Mouse (Mus musculus) G1E (cell line): ENCODE measurements around the gene H2-DMa. TPM values are rescaled to one million over a fixed set of nuclear protein-coding genes. Genes with fewer than 3 reads are reported as not detected.

Experiments
- ATAC-seq: 2 replicates; pipeline ENCODE4 v1.8.0; 2016; ENCODE audit warnings: mild to moderate bottlenecking; ENCODE audit not compliant: insufficient number of reproducible peaks, poor library complexity, low FRiP score, severe bottlenecking; ENCODE audit errors: extremely low read depth
- DNase-seq: peaks from one replicate; pipeline ENCODE4 v3.0.0; 2012; ENCODE audit warnings: low spot score
- H3K27me3 ChIP-seq: 2 replicates; pipeline ENCODE4 v1.6.1; 2012; ENCODE audit warnings: mild to moderate bottlenecking, low read length, inconsistent platforms; ENCODE audit not compliant: insufficient read depth
- H3K36me3 ChIP-seq: replicated peaks from 2 replicates; pipeline ENCODE3; 2012; ENCODE audit warnings: mild to moderate bottlenecking, inconsistent platforms
- H3K4me1 ChIP-seq: 2 replicates; pipeline ENCODE4 v1.6.1; 2012; ENCODE audit warnings: low read depth, low read length, inconsistent platforms, mixed read lengths; ENCODE audit not compliant: insufficient read depth
- H3K4me3 ChIP-seq: 2 replicates; pipeline ENCODE4 v1.5.1; 2012; ENCODE audit warnings: low read depth, mild to moderate bottlenecking, inconsistent platforms, low read length, moderate library complexity, mixed read lengths
- H3K9me3 ChIP-seq: replicated peaks from 2 replicates; pipeline ENCODE4 v1.6.1; 2012; ENCODE audit warnings: inconsistent platforms
- CTCF ChIP-seq: IDR thresholded peaks from 2 replicates; pipeline ENCODE4 v1.5.1; 2012; ENCODE audit warnings: low read depth, low read length, inconsistent platforms, mixed read lengths
- GATA1 ChIP-seq: IDR thresholded peaks from 2 replicates; pipeline ENCODE4 v1.6.1; 2012; ENCODE audit warnings: borderline replicate concordance, low read length, inconsistent platforms, mixed read lengths
- GATA2 ChIP-seq: IDR thresholded peaks from 2 replicates; pipeline ENCODE4 v1.6.1; 2012; ENCODE audit warnings: low read depth, low read length, inconsistent platforms, borderline replicate concordance
- POLR2AphosphoS5 ChIP-seq: IDR thresholded peaks from 2 replicates; pipeline ENCODE4 v1.6.1; 2012; ENCODE audit warnings: low read depth, low read length, inconsistent platforms; ENCODE audit not compliant: insufficient replicate concordance
- TAL1 ChIP-seq: conservative IDR thresholded peaks from 2 replicates; pipeline ENCODE4 v1.6.1; 2012; ENCODE audit warnings: low read depth, low read length, inconsistent platforms, mixed read lengths
- polyA plus RNA-seq: library from polyadenylated mRNA; stranded (reverse); fragments of >175 nt; gene quantifications from 2 replicates; pipeline ENCODE4 v1.2.3, GENCODE M21; 2012
- total RNA-seq, 2 experiments: library from RNA; stranded (forward) in 1 of 2; stranded (reverse) in 1 of 2; fragments of 200-1000 nt in 1 of 2; fragments of >200 nt in 1 of 2; fragmentation: Nextera tagmentation in 1 of 2; gene quantifications; 2 replicates each; pipeline ENCODE4 v1.2.3; 2014 to 2017

H2-DMa gene
- total and polyA plus RNA-seq, 3 experiments = 1.3 to 16.1 (median 2.8) TPM

DNA sequence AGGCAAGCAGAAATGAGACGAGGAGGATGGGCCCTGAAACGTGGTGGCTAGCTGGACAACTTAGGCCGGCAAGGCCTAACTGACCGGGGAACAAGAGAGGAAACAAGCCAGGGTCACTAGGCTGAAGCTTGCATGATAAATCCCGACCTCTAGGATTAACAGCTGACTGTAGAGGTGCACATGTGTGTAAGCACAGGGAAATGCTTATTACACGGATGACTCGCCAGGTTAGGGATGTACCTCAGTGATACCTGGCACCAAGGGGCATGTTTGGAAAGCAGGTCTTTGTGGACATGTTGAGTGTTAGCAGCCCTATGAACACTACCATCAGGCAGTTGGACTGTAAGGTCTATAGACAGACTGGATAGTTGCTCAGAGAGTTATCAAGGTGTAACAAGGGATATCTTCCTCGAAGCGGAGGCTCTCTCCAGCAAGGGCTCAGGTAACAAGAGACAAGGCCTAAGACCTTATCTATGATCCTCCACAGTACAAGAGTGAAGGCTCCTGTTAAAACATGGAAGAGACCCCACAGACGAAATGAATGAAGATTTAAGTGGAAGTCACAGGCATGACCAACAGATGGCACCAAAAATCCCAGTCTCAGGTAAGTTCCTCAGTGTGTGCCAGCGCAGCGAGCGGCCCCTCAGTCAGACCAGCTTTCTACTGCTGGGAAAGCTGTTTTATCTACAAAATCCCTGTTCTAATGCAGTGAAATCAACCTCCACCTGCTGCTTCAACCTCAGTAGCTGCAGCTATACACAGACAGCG, 10.1 kb upstream of the H2-DMa start:
- Histone ChIP-seq H3K36me3 (peaks cover 66% of the 10 kb centered on the region), H3K4me1 (peaks cover 35% of the 10 kb centered on the region)
- TF ChIP-seq GATA2 = no peak
- 0 out of 2 replicates have a peak, but pooled peaks have one; percentile 5 for TF ChIP-seq POLR2AphosphoS5
- TF ChIP-seq CTCF = no peak
- no peak for TF ChIP-seq TAL1
- no peak for TF ChIP-seq GATA1

DNA sequence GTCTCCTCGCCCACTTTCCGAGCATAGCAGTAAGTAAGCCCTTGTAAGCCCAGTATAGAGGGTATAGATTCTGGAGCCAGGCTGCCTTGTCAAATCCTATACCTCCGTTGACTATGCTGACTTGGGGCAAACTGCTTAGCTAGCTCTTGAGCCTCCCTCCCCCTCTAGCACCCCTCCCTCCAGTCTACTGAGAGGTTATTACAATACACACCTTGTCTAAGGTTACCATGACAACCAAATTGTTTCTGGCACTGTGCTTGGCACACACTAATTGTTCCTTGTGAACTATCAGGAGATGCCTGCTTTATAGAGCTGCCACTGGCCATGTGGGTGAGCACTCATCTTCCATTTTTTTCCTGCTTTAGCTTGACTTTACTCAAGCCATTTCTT, 9.5 kb upstream of the H2-DMa start:
- TF ChIP-seq POLR2AphosphoS5 (peak; percentile 38; the same call in 1 of the 2 replicates), GATA2 (no peak)
- no peaks in the 10 kb centered on the region for H3K27me3 ChIP-seq
- H3K4me3 ChIP-seq = no peak overlapping the region
- peaks cover 41% of the 10 kb centered on the region for H3K4me1 ChIP-seq
- H3K36me3 ChIP-seq = peaks cover 72% of the 10 kb centered on the region
- H3K9me3 ChIP-seq = 0 out of 2 replicates have a peak, but pooled peaks cover 2% of the 10 kb centered on the region
- no peak for DNase-seq
- ATAC-seq = no peak

More for the DNA sequence above, 10.1 kb upstream of the H2-DMa start:
- no peak for DNase-seq
- Histone ChIP-seq H3K4me3 (no peak overlapping the region), H3K27me3 (no peaks in the 10 kb centered on the region), H3K9me3 (0 out of 2 replicates have a peak, but pooled peaks cover 2% of the 10 kb centered on the region)
- no peak for ATAC-seq

DNA sequence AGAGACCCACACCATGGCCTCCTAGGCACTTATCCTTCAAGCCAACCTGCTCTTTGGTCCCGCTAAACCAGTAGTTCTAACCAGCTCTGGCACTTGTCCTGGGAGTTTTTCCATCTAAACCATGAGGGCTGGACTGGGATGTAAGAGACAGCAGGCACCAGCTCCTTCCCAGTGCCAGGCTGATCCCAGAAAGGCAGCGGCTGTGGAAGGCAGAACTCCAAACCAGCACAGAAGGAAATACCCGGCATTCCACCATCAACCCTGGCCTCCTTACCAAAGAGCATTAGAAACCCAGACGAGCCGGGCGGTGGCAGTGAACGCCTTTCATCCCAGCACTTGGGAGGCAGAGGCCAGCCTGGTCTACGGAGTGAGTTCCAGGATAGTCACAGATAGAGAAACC, 9.0 kb upstream of the H2-DMa start:
- H3K4me3 ChIP-seq = no peak overlapping the region
- H3K36me3 ChIP-seq = peaks cover 77% of the 10 kb centered on the region
- ATAC-seq = no peak
- DNase-seq = no peak
- TF ChIP-seq POLR2AphosphoS5 (no peak), CTCF (no peak), GATA2 (no peak), GATA1 (no peak), TAL1 (no peak)
- no peaks in the 10 kb centered on the region for H3K27me3 ChIP-seq
- 0 out of 2 replicates have a peak, but pooled peaks cover 2% of the 10 kb centered on the region for H3K9me3 ChIP-seq
- H3K4me1 ChIP-seq = peaks cover 46% of the 10 kb centered on the region

DNA sequence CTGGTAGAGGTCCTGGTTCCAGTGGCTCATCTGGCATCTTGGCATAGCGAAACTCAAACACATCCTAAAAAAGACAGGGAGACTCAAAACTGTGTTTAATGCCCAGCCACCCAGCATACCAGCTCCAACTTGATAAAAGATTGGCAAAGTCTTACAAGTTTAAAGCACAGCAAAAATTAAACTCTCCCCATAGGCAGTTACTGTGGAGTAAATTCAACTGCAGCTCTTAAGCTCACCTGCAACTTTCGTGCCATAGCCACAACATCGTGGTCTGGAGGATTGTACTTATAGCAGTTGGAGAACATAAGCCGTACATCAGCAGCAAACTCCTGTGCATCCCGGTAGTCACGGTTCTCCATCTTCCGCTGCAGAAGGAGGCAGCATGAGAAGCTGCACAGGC, 5.2 kb upstream of the H2-DMa start:
- peaks cover 100% of the 10 kb centered on the region for H3K36me3 ChIP-seq
- no peaks in the 10 kb centered on the region for H3K27me3 ChIP-seq
- DNase-seq (no peak), ATAC-seq (no peak)
- H3K9me3 ChIP-seq = no peaks in the 10 kb centered on the region
- TF ChIP-seq TAL1 (no peak), GATA1 (no peak), CTCF (no peak), POLR2AphosphoS5 (no peak)
- peak overlapping the region; percentile 23; the same call in 1 of the 2 replicates for H3K4me3 ChIP-seq
- peaks cover 59% of the 10 kb centered on the region for H3K4me1 ChIP-seq

GRCm38 (mm10) chr17:34116736-34117370, 2.5 kb upstream of the H2-DMa start:
- no peaks in the 10 kb centered on the region for H3K27me3 ChIP-seq
- DNase-seq (peak; percentile 40), ATAC-seq (no peak)
- H3K4me3 ChIP-seq = peak overlapping the region; percentile 99
- H3K4me1 ChIP-seq = peaks cover 46% of the 10 kb centered on the region
- TF ChIP-seq POLR2AphosphoS5 (0 out of 2 replicates have a peak, but pooled peaks have one; percentile 71), CTCF (no peak), GATA2 (no peak), TAL1 (no peak), GATA1 (no peak)
- no peaks in the 10 kb centered on the region for H3K9me3 ChIP-seq
- peaks cover 85% of the 10 kb centered on the region for H3K36me3 ChIP-seq

DNA sequence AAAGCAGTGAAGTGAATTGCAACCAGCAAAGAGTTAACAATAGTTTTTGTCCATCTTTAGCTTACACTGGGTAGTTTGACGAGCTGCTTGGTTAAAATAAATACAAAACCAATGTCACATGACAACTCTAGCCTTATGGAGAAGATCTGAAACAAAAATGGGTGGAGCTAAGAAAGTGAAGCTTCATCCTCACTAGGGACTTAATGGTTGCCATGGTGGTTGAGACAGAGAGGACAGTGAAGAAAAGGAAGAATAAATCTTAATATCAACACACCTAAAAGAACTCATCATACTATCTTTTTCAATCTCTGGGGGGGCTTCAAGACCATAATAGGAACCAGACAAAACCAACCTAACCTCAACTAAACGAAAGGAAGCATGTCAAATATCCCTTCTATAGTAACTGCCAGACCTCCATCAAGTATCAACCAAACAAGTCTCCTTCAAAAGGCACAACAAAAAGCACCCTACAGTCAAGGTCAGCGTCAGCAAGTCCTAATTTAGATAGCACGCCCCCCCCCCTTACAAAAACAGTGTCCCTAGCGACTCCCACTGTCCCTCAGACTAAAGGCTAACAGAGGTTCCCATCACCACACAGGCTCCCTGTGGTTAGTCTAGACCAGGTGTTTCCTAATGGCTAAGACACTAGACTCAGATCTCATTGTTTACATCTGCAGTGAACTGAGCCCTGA, 1.8 kb upstream of the H2-DMa start:
- TF ChIP-seq TAL1 (no peak), POLR2AphosphoS5 (no peak; the same call in 1 of the 2 replicates), GATA2 (no peak), CTCF (no peak), GATA1 (no peak)
- Histone ChIP-seq H3K4me1 (peaks cover 41% of the 10 kb centered on the region), H3K4me3 (peak overlapping the region; percentile 99), H3K9me3 (no peaks in the 10 kb centered on the region), H3K27me3 (no peaks in the 10 kb centered on the region), H3K36me3 (peaks cover 78% of the 10 kb centered on the region)
- ATAC-seq (no peak), DNase-seq (peak; percentile 55)
